Mouse (Mus musculus): ENCODE results near the gene Cnot8. TPM values are rescaled to one million over a fixed set of nuclear protein-coding genes. Genes with fewer than 3 reads are reported as not detected.
"Not testable (repeated sequence)": the region's sequence is repeated elsewhere in the genome, so short reads cannot be mapped to it uniquely, and the experiment has no call there.

Gene Cnot8
- 37.4 and 40.1 TPM in 2 replicates for total RNA-seq (2014; fragmentation: Nextera tagmentation)
- total RNA-seq (2017), result 65.7 and 85.1 TPM in 2 replicates

- peak; percentile 94 for ATAC-seq (replicated peaks; ENCODE audit: low FRiP score, low TSS enrichment, poor library complexity, severe bottlenecking)
Measured at GRCm38 (mm10) chr11:58103697-58104306, at the start of gene Cnot8. TSS of gene Cnot8 (plus strand) at chr11:58104153.

- ATAC-seq (replicated peaks; ENCODE audit: low FRiP score, low TSS enrichment, poor library complexity, severe bottlenecking), result peak; percentile 71
Measured at GRCm38 (mm10) chr11:58057455-58057854, 46.5 kb upstream of the Cnot8 start.

DNA sequence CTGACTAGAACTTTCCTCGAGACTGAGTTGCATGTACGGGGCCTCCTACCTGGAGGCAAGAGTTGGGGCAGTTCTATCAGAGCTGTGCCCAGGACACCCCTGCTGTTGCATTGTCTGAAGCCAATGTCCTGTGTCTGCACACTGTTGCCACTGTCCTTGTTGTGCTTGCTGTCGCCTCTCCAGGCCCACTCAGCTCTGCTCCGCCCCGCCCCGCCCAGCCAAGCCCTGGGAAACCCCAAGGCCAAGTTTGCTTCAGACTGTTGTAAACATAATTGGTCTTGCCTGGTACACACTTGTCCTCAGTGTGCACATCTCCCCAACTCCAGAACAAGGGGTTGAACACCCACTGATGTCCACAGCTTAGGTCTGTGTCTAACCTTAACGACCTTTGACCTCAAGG is 44.2 kb upstream of the Cnot8 start:
- ATAC-seq (replicated peaks; ENCODE audit: low FRiP score, low TSS enrichment, poor library complexity, severe bottlenecking), result not testable (repeated sequence)

DNA sequence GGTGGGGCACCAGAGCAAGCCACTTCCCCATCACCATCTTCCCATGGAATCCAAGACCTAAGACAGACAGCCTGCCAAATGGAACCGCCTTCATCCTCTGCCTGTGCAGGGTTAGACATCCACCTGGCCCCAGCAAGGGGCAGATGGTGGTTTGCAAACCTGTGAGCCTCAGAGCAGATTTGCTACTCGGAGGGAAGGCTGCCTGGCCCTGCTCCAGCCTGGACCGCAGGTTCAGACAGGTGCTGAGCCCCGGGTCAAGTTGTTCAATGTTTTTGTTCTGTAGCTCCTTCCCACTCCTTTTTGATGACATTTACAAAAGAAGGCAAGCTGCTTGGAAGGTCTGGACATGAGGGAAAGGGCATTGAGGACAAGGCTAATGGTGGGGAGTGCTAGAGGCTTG is 42.7 kb upstream of the Cnot8 start:
- not testable (repeated sequence) for ATAC-seq (replicated peaks; ENCODE audit: low FRiP score, low TSS enrichment, poor library complexity, severe bottlenecking)

- ATAC-seq (replicated peaks; ENCODE audit: low FRiP score, low TSS enrichment, poor library complexity, severe bottlenecking), result no peak
Measured at GRCm38 (mm10) chr11:58062586-58062985, 41.4 kb upstream of the Cnot8 start.

DNA sequence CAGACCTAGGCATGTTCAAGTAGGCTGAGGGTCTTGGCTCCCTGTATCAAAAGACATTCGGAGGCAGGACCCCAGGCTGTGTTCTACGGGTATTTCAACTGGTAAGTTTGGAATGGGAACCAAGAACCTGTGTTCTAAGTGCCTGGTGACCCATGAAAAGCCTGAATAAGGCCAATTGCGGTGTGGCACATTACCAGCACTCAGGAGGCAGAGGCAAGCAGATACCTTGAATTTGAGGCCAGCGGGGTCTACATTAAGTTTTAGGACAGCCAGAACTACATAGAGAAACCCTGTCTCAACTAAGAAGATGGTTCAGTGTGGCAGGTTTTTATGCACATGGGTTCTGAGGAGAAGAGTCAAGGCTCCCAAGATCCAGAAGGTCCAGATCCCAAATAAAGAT is 38.9 kb upstream of the Cnot8 start:
- no peak for ATAC-seq (replicated peaks; ENCODE audit: low FRiP score, low TSS enrichment, poor library complexity, severe bottlenecking)

GRCm38 (mm10) chr11:58072978-58073377 is 31.0 kb upstream of the Cnot8 start:
- no peak for ATAC-seq (replicated peaks; ENCODE audit: low FRiP score, low TSS enrichment, poor library complexity, severe bottlenecking)

- ATAC-seq (replicated peaks; ENCODE audit: low FRiP score, low TSS enrichment, poor library complexity, severe bottlenecking), result no peak
Measured at GRCm38 (mm10) chr11:58077270-58077669, 26.7 kb upstream of the Cnot8 start.

- no peak for ATAC-seq (replicated peaks; ENCODE audit: low FRiP score, low TSS enrichment, poor library complexity, severe bottlenecking)
Measured at GRCm38 (mm10) chr11:58081716-58082115, 22.2 kb upstream of the Cnot8 start.

- no peak for ATAC-seq (replicated peaks; ENCODE audit: low FRiP score, low TSS enrichment, poor library complexity, severe bottlenecking)
Measured at GRCm38 (mm10) chr11:58092541-58092940, 11.4 kb upstream of the Cnot8 start.

DNA sequence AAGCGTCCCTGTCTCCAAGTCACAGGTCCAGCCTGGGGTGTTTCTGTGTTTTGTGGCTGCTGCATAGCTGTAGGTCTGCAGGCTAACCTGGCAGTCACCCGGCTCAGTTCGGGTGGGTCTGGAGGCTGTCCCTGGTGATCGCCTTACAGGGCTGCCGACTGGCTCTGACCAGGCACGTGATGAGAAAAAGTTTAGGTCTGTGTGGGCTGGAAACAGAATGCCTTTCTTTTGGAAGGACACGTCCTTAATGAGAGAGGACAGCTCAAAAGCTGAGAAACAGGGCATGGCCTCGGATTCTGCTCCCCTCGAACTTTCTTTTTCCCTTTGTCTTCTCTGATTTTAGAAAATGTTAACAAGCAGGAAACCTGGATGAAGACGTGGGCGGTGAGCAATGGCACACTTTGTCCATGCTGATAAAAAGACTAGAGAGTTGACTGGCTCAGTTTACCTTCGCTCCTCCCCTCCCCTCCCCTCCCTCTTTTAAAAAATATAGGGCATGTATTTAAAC is 10.9 kb upstream of the Cnot8 start, which contains the start of gene Gm12248:
Gm12248 (minus strand) TSS at position 114 of the 508 bp plus-strand sequence.
- peak; percentile 77 for ATAC-seq (replicated peaks; ENCODE audit: low FRiP score, low TSS enrichment, poor library complexity, severe bottlenecking)

DNA sequence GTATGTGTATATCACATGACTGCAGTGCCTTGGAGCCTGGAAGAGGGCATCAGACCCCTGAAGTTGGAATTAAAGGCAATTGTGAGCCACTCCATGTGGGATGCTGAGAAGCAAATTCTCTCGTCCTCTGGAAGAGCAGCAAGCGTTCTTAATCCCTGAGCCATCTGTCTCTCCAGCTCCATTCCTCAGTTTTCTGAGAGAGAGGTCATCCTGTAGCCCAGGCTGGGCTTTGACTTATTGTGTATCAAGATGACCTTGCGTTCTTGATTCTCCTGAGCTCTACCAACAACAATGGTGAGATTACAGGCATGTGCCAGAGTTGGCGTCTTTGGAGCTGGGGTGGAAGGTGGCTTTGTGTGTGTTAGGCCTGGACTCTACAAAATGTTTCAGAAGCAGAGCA is 9.2 kb upstream of the Cnot8 start:
- ATAC-seq (replicated peaks; ENCODE audit: low FRiP score, low TSS enrichment, poor library complexity, severe bottlenecking), result no peak

GRCm38 (mm10) chr11:58095561-58095960 is 8.4 kb upstream of the Cnot8 start:
- ATAC-seq (replicated peaks; ENCODE audit: low FRiP score, low TSS enrichment, poor library complexity, severe bottlenecking), result no peak

DNA sequence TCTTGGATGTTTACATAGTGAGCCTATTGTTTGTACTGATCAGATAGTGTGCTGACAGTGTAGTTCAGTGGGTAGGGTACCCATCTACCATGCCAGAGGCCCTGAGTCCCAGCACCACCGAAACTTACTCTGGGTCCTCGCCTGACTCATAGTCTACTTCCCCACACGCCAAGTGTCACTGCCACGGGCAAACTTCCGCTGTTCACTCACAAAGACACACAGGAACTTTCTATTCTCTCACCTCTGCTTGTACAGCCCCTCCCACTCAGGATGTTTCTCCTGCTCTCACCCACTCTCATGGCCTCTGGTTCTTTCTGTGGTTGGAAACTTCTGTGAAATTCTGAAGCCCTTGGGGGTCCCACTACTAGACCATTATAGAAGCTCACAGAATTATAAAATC is 7.8 kb upstream of the Cnot8 start:
- no peak for ATAC-seq (replicated peaks; ENCODE audit: low FRiP score, low TSS enrichment, poor library complexity, severe bottlenecking)

- ATAC-seq (replicated peaks; ENCODE audit: low FRiP score, low TSS enrichment, poor library complexity, severe bottlenecking), result no peak
Measured at GRCm38 (mm10) chr11:58096821-58097620, 6.9 kb upstream of the Cnot8 start.

- ATAC-seq (replicated peaks; ENCODE audit: low FRiP score, low TSS enrichment, poor library complexity, severe bottlenecking), result peak; percentile 53; the same call in 1 of the 2 replicates
Measured at GRCm38 (mm10) chr11:58097621-58098365, 6.2 kb upstream of the Cnot8 start.

GRCm38 (mm10) chr11:58098366-58098720 is 5.6 kb upstream of the Cnot8 start:
- not testable (repeated sequence) for ATAC-seq (replicated peaks; ENCODE audit: low FRiP score, low TSS enrichment, poor library complexity, severe bottlenecking)

DNA sequence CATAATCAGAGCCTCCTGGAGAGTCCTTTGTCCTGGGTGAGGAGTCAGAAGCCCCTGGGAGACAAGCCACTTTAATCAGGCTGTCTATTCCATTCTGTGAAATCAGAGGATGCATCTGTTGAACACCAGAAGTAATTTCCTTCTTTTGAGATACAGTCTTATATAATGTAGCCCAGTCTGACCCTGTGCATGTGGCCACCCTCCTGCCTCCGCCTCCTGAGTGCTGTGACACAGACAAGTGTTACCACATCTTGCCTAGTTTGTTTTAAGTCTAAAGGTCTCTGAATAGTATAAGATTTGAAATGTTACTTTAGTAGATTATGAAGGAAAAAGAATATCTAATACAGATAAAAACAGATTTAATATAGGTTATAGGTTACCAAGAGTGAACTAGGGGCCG is 3.9 kb upstream of the Cnot8 start:
- no peak for ATAC-seq (replicated peaks; ENCODE audit: low FRiP score, low TSS enrichment, poor library complexity, severe bottlenecking)

DNA sequence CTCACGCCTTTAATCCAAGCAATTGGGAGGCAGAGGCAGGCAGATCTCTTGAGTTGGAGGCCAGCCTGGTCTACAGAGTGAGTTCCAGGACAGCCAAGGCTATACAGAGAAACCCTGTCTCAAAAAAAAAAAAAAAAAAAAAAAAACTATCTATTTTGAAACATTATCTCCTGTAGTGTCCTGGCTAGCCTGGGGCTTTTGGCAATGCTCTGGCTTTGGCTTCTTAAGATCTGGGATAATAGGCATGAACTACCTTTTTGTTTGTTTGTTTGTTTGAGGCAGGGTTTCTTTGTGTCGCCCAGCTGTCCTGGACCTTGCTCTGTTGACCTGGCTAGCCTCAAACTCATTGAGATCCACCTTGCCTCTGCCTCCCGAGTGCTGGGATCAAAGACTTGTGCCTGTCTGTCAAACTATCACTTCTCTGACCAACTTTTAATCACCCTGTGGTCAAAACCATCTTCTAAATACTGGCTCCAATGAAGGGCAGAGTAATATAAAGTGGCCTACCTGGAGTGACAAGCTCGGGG is 2.7 kb upstream of the Cnot8 start:
- no peak for ATAC-seq (replicated peaks; ENCODE audit: low FRiP score, low TSS enrichment, poor library complexity, severe bottlenecking)

- no peak for ATAC-seq (replicated peaks; ENCODE audit: low FRiP score, low TSS enrichment, poor library complexity, severe bottlenecking)
Measured at GRCm38 (mm10) chr11:58102146-58102545, 1.8 kb upstream of the Cnot8 start.

All from megakaryocyte-erythroid progenitor cell, adult 5-6 weeks (primary cell).